Comparison of ENCODE assay signal across 19 mouse cellular contexts in the genomic region with DNA sequence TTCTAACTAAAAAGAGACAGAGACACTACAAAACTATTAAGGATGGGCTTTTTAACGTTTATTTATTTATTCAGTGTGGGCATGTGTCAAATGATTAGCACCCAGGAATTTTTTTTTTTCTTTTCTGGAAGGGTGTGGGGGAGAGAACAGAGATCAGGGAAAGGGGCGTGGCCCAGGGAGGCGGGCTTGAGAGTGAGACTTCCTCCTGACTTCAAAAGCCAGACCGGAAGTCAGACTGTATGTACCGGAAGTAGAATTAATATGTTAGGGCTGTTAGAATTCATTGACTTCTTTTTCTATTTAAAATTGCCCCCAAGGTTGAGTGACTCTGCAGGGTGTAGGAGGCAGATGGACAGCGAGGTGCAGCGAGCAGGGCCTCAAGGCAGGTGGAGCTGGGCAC. TPM values are rescaled to one million over a fixed set of nuclear protein-coding genes. Genes with fewer than 3 reads are reported as not detected.
DNase-seq lines count a peak whose midpoint lies in the region; ATAC-seq and TF ChIP-seq lines count a peak whose summit lies in the region.
"Had no signal": no experiment of that assay in that cellular context is flagged by ENCODE, and none has a peak within 500 bp of the region (broad histone marks: within the 10 kb centered on the region; RNA-seq: fewer than 3 reads in every experiment).

No protein-coding gene starts in this region.

- no peak for TF ChIP-seq EP300 in liver, postnatal 0 days (IDR thresholded peaks at IDR 0.05; ENCODE audit: low read depth)

- no peak for DNase-seq in liver, postnatal 0 days
- no peak for DNase-seq in liver, embryonic 11.5 days (ENCODE audit: low spot score)
- no peak for DNase-seq in ES-E14 (ENCODE audit: low read depth, low spot score)
- peak; percentile 69 to 72 for DNase-seq in natural killer cell, adult 2 months (ENCODE audit: low spot score in 2 of 2)
- peak; percentile 81 for DNase-seq in thymus, postnatal 14 days
- no peak for DNase-seq in left cerebral cortex, postnatal 25 days (ENCODE audit: low spot score in 2 of 2)
- no peak for DNase-seq in yolk sac, embryonic 10.5 days (ENCODE audit: low spot score)
- no peak for DNase-seq in left cerebral cortex, adult 18-20 months (ENCODE audit: low spot score in 2 of 2)
- DNase-seq: cerebellum, postnatal 10 days; kidney, postnatal 14 days; midbrain, embryonic 14.5 days had no signal

- H3K36me3 ChIP-seq in liver, postnatal 0 days (replicated peaks; ENCODE audit: insufficient read depth, low read length) = no peaks in the 10 kb centered on the region
- no peaks in the 10 kb centered on the region for H3K36me3 ChIP-seq in liver, embryonic 11.5 days (ENCODE audit: control insufficient read depth, insufficient read depth, low read length)
- no peaks in the 10 kb centered on the region for H3K36me3 ChIP-seq in ES-E14 (ENCODE audit: control insufficient read depth, insufficient read depth, low read length, poor library complexity, severe bottlenecking)
- H3K36me3 ChIP-seq: embryonic facial prominence, embryonic 13.5 days; heart, embryonic 15.5 days; limb, embryonic 15.5 days; neural tube, embryonic 15.5 days had no signal

- no peaks in the 10 kb centered on the region; the same call in 1 of the 2 replicates for H3K4me1 ChIP-seq in liver, postnatal 0 days (ENCODE audit: insufficient read depth)
- no peaks in the 10 kb centered on the region for H3K4me1 ChIP-seq in liver, embryonic 11.5 days (replicated peaks; ENCODE audit: control insufficient read depth, insufficient read depth, low read length)
- H3K4me1 ChIP-seq in ES-E14 (ENCODE audit: control insufficient read depth in 2 of 2, insufficient read depth in 2 of 2, low read length in 2 of 2, poor library complexity in 1 of 2) = peaks cover 6 to 44% of the 10 kb centered on the region in 2 experiments; a peak in 2 of 4 replicates
- H3K4me1 ChIP-seq: embryonic facial prominence, embryonic 13.5 days; limb, embryonic 15.5 days had no signal

- H3K9me3 ChIP-seq in liver, postnatal 0 days (ENCODE audit: low read length) = no peaks in the 10 kb centered on the region
- no peaks in the 10 kb centered on the region for H3K9me3 ChIP-seq in liver, embryonic 11.5 days (ENCODE audit: control insufficient read depth, low read length)
- H3K9me3 ChIP-seq in ES-E14 (ENCODE audit: control insufficient read depth, insufficient read depth, low read depth, low read length) = no peaks in the 10 kb centered on the region
- H3K9me3 ChIP-seq: embryonic facial prominence, embryonic 13.5 days; heart, embryonic 15.5 days; limb, embryonic 15.5 days; neural tube, embryonic 15.5 days had no signal

- H3K27me3 ChIP-seq in liver, postnatal 0 days (ENCODE audit: insufficient read depth, low read length) = no peaks in the 10 kb centered on the region
- no peaks in the 10 kb centered on the region for H3K27me3 ChIP-seq in liver, embryonic 11.5 days (replicated peaks; ENCODE audit: control insufficient read depth, insufficient read depth, low read length)
- H3K27me3 ChIP-seq: embryonic facial prominence, embryonic 13.5 days; neural tube, embryonic 15.5 days had no signal

- ATAC-seq in liver, postnatal 0 days = no peak
- ATAC-seq in liver, embryonic 11.5 days (replicated peaks; ENCODE audit: low FRiP score) = no peak
- ATAC-seq: forebrain, embryonic 14.5 days; hindbrain, embryonic 16.5 days had no signal

- H3K4me3 ChIP-seq in liver, postnatal 0 days (ENCODE audit: low read depth, low read length) = peak overlapping the region; percentile 11; the same call in 1 of the 2 replicates
- H3K4me3 ChIP-seq in liver, embryonic 11.5 days (ENCODE audit: low read depth, low read length) = no peak overlapping the region
- no peak overlapping the region for H3K4me3 ChIP-seq in ES-E14 (ENCODE audit: insufficient read depth in 1 of 2, low read depth in 1 of 2, low read length in 2 of 2, poor library complexity in 1 of 2, severe bottlenecking in 1 of 2)
- H3K4me3 ChIP-seq: embryonic facial prominence, embryonic 13.5 days; heart, embryonic 15.5 days; limb, embryonic 15.5 days; neural tube, embryonic 15.5 days had no signal

- in situ Hi-C loops in ES-E14 (cut with MboI; ENCODE audit: low sequenced_read_pairs in 2 of 2, unreplicated experiment in 2 of 2) = no loop called here

- peak overlapping the region; percentile 48; the same call in 1 of the 2 replicates for H3K4me2 ChIP-seq in liver, postnatal 0 days (ENCODE audit: low read depth, low read length)
- no peak overlapping the region for H3K4me2 ChIP-seq in liver, embryonic 11.5 days
- H3K4me2 ChIP-seq: embryonic facial prominence, embryonic 13.5 days; heart, embryonic 15.5 days; limb, embryonic 15.5 days; neural tube, embryonic 15.5 days had no signal

- peak overlapping the region; percentile 41; the same call in 1 of the 2 replicates for H3K27ac ChIP-seq in liver, postnatal 0 days (ENCODE audit: low read depth)
- no peak overlapping the region for H3K27ac ChIP-seq in liver, embryonic 11.5 days (ENCODE audit: low read depth, low read length)
- peak overlapping the region; percentile 51; the same call in 1 of the 2 replicates for H3K27ac ChIP-seq in ES-E14 (ENCODE audit: insufficient read depth, low read depth, low read length, poor library complexity, severe bottlenecking)
- H3K27ac ChIP-seq: embryonic facial prominence, embryonic 13.5 days; heart, embryonic 15.5 days; limb, embryonic 15.5 days; neural tube, embryonic 15.5 days had no signal

- intact Hi-C loops in left cerebral cortex, postnatal 25 days (cut with DNase I) = no loop called here

- WGBS in liver, postnatal 0 days (ENCODE audit: insufficient replicate concordance) = 48% methylated on average over 7 of the region's 7 CpGs
- 65% methylated on average over 7 of the region's 7 CpGs for WGBS in liver, embryonic 11.5 days

- no peak for TF ChIP-seq CTCF in liver, postnatal 0 days (IDR thresholded peaks at IDR 0.05; ENCODE audit: low read depth)

- H3K9ac ChIP-seq in liver, postnatal 0 days (replicated peaks) = no peak overlapping the region
- no peak overlapping the region for H3K9ac ChIP-seq in liver, embryonic 11.5 days (ENCODE audit: low read depth, low read length)
- H3K9ac ChIP-seq in ES-E14 (ENCODE audit: insufficient read depth, low read depth, low read length, poor library complexity, severe bottlenecking) = no peak overlapping the region
- H3K9ac ChIP-seq: embryonic facial prominence, embryonic 13.5 days; heart, embryonic 15.5 days; limb, embryonic 15.5 days; neural tube, embryonic 15.5 days had no signal

TF ChIP-seq in ES-E14, 5 proteins besides CTCF, POLR2A, EP300 and RAD21:
- no peak for TF ChIP-seq MAFK (IDR thresholded peaks at IDR 0.05; ENCODE audit: insufficient read depth, low read depth, low read length)
- no peak for TF ChIP-seq HCFC1 (IDR thresholded peaks at IDR 0.05; ENCODE audit: borderline replicate concordance, insufficient read depth, low read length)
- no peak for TF ChIP-seq CHD2 (IDR thresholded peaks at IDR 0.05; ENCODE audit: low read depth, low read length)
- TF ChIP-seq ZC3H11A (IDR thresholded peaks at IDR 0.05; ENCODE audit: borderline replicate concordance, low read depth, low read length) = no peak

RNA-seq across cellular contexts. Expression of gene Gm1043, which starts 37.2 kb away (rescaled TPM):
- not detected in 2 replicates for polyA plus RNA-seq in liver, postnatal 0 days (2015; fragmentation: Nextera tagmentation; extraction: Ambion mirVana)
- polyA plus RNA-seq in liver, embryonic 11.5 days (2014; fragmentation: Nextera tagmentation; extraction: Ambion mirVana) = not detected in 2 replicates
- total RNA-seq in ES-E14 (2012; rRNA removed) = 0.05 TPM in 1 of 2 replicates, not detected in the other
- 10 to 100 TPM; 32.2 to 38.5 TPM for total RNA-seq in left cerebral cortex, postnatal 25 days (2021)
- total RNA-seq in left cerebral cortex, adult 18-20 months (2021) = 10 to 100 TPM; 34.0 to 35.9 TPM
- total RNA-seq: gastrocnemius, postnatal 4 days had no signal
- polyA plus RNA-seq: embryonic facial prominence, embryonic 13.5 days; heart, embryonic 15.5 days; lung, embryonic 16.5 days had no signal

RNA-seq across cellular contexts. Expression of gene Wfs1, which starts 59.0 kb away (rescaled TPM):
- polyA plus RNA-seq in liver, postnatal 0 days (2015; fragmentation: Nextera tagmentation; extraction: Ambion mirVana) = 1.7 and 1.9 TPM in 2 replicates
- 3.4 and 3.8 TPM in 2 replicates for polyA plus RNA-seq in liver, embryonic 11.5 days (2014; fragmentation: Nextera tagmentation; extraction: Ambion mirVana)
- 15.1 and 24.2 TPM in 2 replicates for total RNA-seq in ES-E14 (2012; rRNA removed)
- 100 to 1,000 TPM; 114 to 145 TPM for total RNA-seq in left cerebral cortex, postnatal 25 days (2021)
- total RNA-seq in left cerebral cortex, adult 18-20 months (2021) = 100 to 1,000 TPM; 136 to 137 TPM

Comparison
In these comparisons a context has a peak if more than half of its experiments do, and no peak if none do; other contexts are left out.
1. DNase-seq: peak in natural killer cell, adult 2 months (2 of 2) and thymus, postnatal 14 days (single experiment); none in liver, postnatal 0 days (single experiment), liver, embryonic 11.5 days (single experiment), ES-E14 (single experiment), left cerebral cortex, postnatal 25 days (0 of 2), yolk sac, embryonic 10.5 days (single experiment) and left cerebral cortex, adult 18-20 months (0 of 2).
2. RNA of gene Gm1043, which starts 37.2 kb away (total RNA-seq): 32.2 to 38.5 TPM in left cerebral cortex, postnatal 25 days and 34.0 to 35.9 TPM in left cerebral cortex, adult 18-20 months; 0.05 TPM in ES-E14; every median in the first group is over 10 times any median in the second.